Mouse (Mus musculus): Measurements from ENCODE around the gene Ptbp1.

DNA sequence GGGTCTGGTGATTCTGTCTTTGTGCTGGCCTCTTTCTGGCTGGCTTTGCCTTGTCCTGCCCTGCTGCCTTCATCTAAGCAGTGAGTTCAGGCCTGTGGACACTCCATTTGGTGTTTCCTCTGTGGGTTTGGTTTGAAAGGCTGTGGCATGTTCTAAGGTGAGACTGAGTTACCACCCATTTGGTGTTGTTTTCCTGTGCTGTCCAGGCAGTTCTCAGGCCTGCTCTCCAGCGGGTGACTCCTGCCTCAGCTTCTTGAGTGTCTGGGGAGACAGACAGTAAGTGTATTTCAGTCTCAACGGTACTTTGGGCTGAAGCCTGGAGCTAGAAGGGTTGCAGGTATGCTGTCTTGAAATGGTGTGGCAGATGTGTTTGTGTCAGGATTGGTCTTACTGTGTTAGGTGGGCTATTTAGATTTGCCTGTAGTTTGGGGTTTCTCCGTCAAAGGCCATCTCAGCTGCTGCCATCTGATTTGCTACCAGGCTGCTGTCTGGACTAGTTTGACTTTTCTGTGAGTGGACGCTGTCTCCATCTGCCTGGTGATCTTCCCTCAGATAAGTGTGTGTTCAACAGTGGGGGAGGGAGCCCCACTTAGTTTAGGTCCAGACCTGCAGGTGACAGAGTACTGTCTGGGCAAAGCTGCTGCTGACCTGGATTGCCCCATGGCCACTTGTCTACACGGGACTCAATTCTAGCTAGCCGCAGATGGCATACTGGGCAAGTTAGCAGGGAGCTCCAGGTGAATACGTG lies 2.7 kb downstream of the Ptbp1 start:
- TF ChIP-seq CTCF (IDR thresholded peaks at IDR 0.05; ENCODE audit: control insufficient read depth, insufficient read depth, low read length) (no peak), POLR2A (IDR thresholded peaks at IDR 0.05; ENCODE audit: borderline replicate concordance, control insufficient read depth, low read depth, low read length) (no peak)
